Mouse (Mus musculus) ES-Bruce4 (cell line): Measurements from ENCODE around the gene Pacs2. TPM values are rescaled to one million over a fixed set of nuclear protein-coding genes. Genes with fewer than 3 reads are reported as not detected.
A peak's percentile ranks its signal among the peaks of the same experiment; 100 is the strongest.

ENCODE experiments used
- H3K27ac ChIP-seq: 2 replicates; pipeline ENCODE4 v1.5.1; 2012; ENCODE audit warnings: low read length, inconsistent platforms; ENCODE audit not compliant: insufficient read depth
- H3K27me3 ChIP-seq: 2 replicates; pipeline ENCODE4 v1.6.1; 2012; ENCODE audit warnings: mild to moderate bottlenecking, low read length, inconsistent platforms; ENCODE audit not compliant: control insufficient read depth, poor library complexity, insufficient read depth, severe bottlenecking
- H3K36me3 ChIP-seq: 2 replicates; pipeline ENCODE4 v1.6.1; 2012; ENCODE audit warnings: inconsistent platforms, mild to moderate bottlenecking, low read length, moderate library complexity; ENCODE audit not compliant: control insufficient read depth, poor library complexity, insufficient read depth, severe bottlenecking
- H3K4me1 ChIP-seq: one replicate; pipeline ENCODE4 v1.8.1; 2011; ENCODE audit warnings: low read length; ENCODE audit not compliant: control insufficient read depth, insufficient read depth
- H3K4me3 ChIP-seq: 2 replicates; pipeline ENCODE4 v1.5.1; 2011; ENCODE audit warnings: low read depth, mild to moderate bottlenecking, low read length
- H3K9ac ChIP-seq: 2 replicates; pipeline ENCODE4 v1.6.1; 2012; ENCODE audit warnings: low read depth, mild to moderate bottlenecking, inconsistent platforms; ENCODE audit not compliant: poor library complexity, severe bottlenecking
- H3K9me3 ChIP-seq: replicated peaks from 2 replicates; pipeline ENCODE4 v1.6.1; 2012; ENCODE audit warnings: mild to moderate bottlenecking, low read length, inconsistent platforms; ENCODE audit not compliant: control insufficient read depth, poor library complexity, insufficient read depth, severe bottlenecking
- CTCF ChIP-seq: IDR thresholded peaks from one replicate; pipeline ENCODE4 v1.8.1; 2011; ENCODE audit warnings: low read depth, low read length
- EP300 ChIP-seq: IDR thresholded peaks from 2 replicates; pipeline ENCODE4 v1.6.1; 2011; ENCODE audit warnings: low read depth, low read length; ENCODE audit not compliant: insufficient read depth
- POLR2A ChIP-seq: IDR thresholded peaks from one replicate; pipeline ENCODE4 v1.8.1; 2011; ENCODE audit warnings: low read length; ENCODE audit not compliant: insufficient read depth
- polyA plus RNA-seq: library from polyadenylated mRNA; stranded (reverse); fragments of >200 nt; gene quantifications from 2 replicates; pipeline ENCODE4 v1.2.4, GENCODE M21; 2011; ENCODE audit warnings: low read depth; ENCODE audit not compliant: missing spikeins, insufficient read depth, insufficient read length

Gene Pacs2
- polyA plus RNA-seq, 1 experiment: 23.8 TPM

DNA sequence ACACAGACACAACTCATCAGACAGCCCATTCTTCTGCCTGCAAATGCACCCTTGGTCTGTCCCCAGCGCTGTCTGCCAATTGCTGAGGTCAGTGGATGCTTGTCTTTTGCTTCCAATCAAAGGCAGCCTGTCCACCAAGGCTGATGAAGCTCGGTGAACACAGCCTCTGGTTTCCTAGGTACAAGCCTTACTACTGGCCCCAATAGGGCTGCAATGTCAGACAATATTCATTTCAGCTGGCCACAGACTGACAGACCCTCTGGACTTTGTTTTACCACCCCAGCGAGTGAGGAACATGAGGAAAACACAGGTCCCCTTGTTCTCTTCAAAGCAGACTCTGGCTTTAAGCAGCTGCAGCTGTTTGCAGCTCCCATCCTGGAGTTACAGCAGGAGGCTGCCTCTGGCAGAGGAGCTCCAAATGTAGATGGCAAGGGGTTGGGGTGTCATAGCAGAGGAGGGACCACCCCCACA is 1.3 kb upstream of the Pacs2 start:
- Histone ChIP-seq H3K27ac (no peak overlapping the region), H3K9me3 (no peaks in the 10 kb centered on the region), H3K4me1 (no peaks in the 10 kb centered on the region), H3K4me3 (no peak overlapping the region), H3K27me3 (no peaks in the 10 kb centered on the region), H3K36me3 (no peaks in the 10 kb centered on the region), H3K9ac (peak overlapping the region; percentile 72)
- TF ChIP-seq EP300: no peak
- TF ChIP-seq POLR2A: no peak
- no peak for TF ChIP-seq CTCF

DNA sequence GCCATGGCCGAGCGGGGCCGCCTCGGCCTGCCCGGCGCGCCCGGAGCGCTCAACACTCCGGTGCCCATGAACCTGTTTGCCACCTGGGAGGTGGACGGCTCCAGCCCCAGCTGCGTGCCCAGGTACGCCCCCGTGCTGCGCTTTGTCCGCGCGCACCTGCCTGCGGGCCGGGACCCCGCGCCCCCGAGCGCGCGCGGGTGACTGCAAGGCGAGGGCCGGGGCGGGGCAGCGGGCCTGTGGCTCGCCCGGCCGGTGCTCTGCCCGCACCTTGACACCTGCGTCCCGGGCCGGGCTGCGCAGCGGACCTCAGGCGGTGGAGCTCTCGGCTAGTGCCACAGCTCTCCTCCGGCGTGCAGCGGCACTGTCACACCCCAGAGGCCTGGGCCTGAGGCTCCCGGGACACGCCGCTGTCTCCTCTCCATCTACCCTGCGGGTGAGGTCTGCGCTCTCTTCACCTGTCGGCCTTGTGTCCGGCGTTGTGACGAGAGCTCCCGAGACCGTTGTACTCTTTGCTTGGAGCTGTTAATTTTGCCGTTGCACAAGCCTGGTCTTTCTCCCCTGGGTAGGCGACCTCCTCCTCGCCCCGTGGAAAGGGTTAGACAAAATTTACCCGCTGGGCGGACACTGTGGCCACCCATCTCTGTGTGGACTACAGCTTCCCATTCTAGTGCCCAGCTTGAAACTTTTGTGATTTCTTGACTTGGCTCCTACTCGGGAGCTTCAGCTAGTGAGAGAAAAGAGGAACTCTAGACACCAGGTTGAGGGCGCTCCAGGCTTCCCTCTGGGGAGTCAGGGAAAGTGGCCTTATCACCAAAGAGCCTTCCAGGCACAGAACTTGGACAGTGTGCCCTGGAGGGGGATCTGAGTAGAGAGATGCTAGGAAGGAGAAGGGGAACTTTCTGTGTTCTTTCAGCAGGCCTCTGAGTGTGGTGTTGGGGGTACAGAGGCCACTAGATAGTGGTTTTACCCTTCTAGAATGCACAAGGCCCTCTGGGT is 551 bp downstream of the Pacs2 start:
- Histone ChIP-seq H3K4me1 (no peaks in the 10 kb centered on the region), H3K9ac (peak overlapping the region; percentile 72), H3K9me3 (no peaks in the 10 kb centered on the region), H3K36me3 (no peaks in the 10 kb centered on the region), H3K4me3 (peak overlapping the region; percentile 68), H3K27me3 (no peaks in the 10 kb centered on the region), H3K27ac (no peak overlapping the region)
- TF ChIP-seq CTCF (no peak), POLR2A (no peak), EP300 (no peak)

GRCm38 (mm10) chr12:113015956-113016355 is 1.6 kb downstream of the Pacs2 start:
- no peak overlapping the region for H3K27ac ChIP-seq
- H3K4me1 ChIP-seq: no peaks in the 10 kb centered on the region
- no peak overlapping the region for H3K9ac ChIP-seq
- no peaks in the 10 kb centered on the region for H3K27me3 ChIP-seq
- no peaks in the 10 kb centered on the region for H3K9me3 ChIP-seq
- TF ChIP-seq EP300: no peak
- no peak for TF ChIP-seq CTCF
- TF ChIP-seq POLR2A: no peak
- H3K4me3 ChIP-seq: no peak overlapping the region
- H3K36me3 ChIP-seq: no peaks in the 10 kb centered on the region

GRCm38 (mm10) chr12:113016976-113017375 is 2.7 kb downstream of the Pacs2 start:
- Histone ChIP-seq H3K9ac (no peak overlapping the region), H3K4me3 (no peak overlapping the region), H3K27me3 (no peaks in the 10 kb centered on the region), H3K27ac (no peak overlapping the region), H3K4me1 (no peaks in the 10 kb centered on the region), H3K9me3 (no peaks in the 10 kb centered on the region), H3K36me3 (no peaks in the 10 kb centered on the region)
- no peak for TF ChIP-seq CTCF
- no peak for TF ChIP-seq EP300

- H3K4me3 ChIP-seq: no peak overlapping the region
- no peaks in the 10 kb centered on the region for H3K4me1 ChIP-seq
- no peaks in the 10 kb centered on the region for H3K27me3 ChIP-seq
- H3K9ac ChIP-seq: no peak overlapping the region
- no peaks in the 10 kb centered on the region for H3K9me3 ChIP-seq
- TF ChIP-seq POLR2A: no peak
- TF ChIP-seq EP300: no peak
- TF ChIP-seq CTCF: no peak
- no peak overlapping the region for H3K27ac ChIP-seq
- no peaks in the 10 kb centered on the region for H3K36me3 ChIP-seq
These were observed 3.2 kb downstream of the Pacs2 start for GRCm38 (mm10) chr12:113017429-113017984.

GRCm38 (mm10) chr12:113018763-113019162 is 4.5 kb downstream of the Pacs2 start:
- Histone ChIP-seq H3K9me3 (no peaks in the 10 kb centered on the region), H3K36me3 (no peaks in the 10 kb centered on the region), H3K27me3 (no peaks in the 10 kb centered on the region), H3K4me1 (no peaks in the 10 kb centered on the region), H3K9ac (no peak overlapping the region), H3K4me3 (no peak overlapping the region), H3K27ac (no peak overlapping the region)
- TF ChIP-seq POLR2A (no peak), CTCF (no peak), EP300 (no peak)
